Mouse (Mus musculus): ENCODE data around the gene Cdc42ep1. TPM values are rescaled to one million over a fixed set of nuclear protein-coding genes. Genes with fewer than 3 reads are reported as not detected.

Gene Cdc42ep1
- polyA plus RNA-seq (2015; fragmentation: Nextera tagmentation; extraction: Ambion mirVana): 15.9 and 17.5 TPM in 2 replicates

DNA sequence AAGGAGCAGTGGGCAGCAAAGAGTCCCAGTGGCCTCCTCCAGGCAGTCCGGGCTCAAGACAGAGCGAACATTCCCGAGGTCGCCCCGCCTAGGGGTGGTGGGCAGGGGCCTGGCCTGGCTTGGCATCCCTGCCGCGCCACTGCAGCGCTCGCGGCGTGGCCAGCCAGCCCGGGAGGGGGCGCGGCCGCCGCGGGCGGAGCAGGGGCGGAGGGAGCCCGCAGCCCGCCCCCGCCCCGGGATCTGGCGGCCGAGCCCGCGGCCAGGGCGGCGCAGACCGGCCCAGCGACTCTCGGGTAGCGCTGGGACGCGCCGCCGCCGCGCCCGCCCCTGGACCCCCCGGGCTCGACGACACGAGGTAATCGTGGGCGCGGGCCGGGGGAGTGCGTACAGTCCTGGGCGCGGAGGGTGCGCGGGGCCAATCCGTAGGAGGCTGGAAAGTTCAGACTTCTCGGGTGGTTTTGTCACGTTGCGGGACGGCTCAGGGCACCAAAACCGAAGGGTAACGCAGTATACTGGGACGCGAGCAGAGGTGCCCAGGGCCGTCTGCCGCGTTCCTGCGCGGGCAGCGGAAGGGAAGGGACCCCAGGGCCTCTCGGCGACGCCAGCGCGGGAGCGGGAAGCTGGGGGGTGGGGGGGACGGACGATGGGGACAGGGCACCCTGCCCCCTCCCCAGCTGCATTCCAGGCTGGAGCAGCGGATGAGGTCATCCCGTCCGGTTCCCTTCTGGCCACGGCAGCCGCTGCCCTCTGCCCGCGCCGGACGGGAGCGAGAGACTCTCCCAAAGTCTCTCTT, at the start of gene Cdc42ep1:
TSS of gene Cdc42ep1 (plus strand) at position 254 of the 793 bp plus-strand sequence.
- Histone ChIP-seq H3K27me3 (replicated peaks; ENCODE audit: control insufficient read depth, insufficient read depth, low read length) (peaks cover 20% of the 10 kb centered on the region), H3K4me3 (ENCODE audit: low read length) (peak within 1 kb of the TSS; percentile 45), H3K36me3 (ENCODE audit: control insufficient read depth, insufficient read depth, low read length) (no peaks in the 10 kb centered on the region), H3K9me3 (ENCODE audit: control insufficient read depth, low read length) (no peaks in the 10 kb centered on the region), H3K4me1 (ENCODE audit: control insufficient read depth, insufficient read depth, low read depth, low read length) (peaks cover 20% of the 10 kb centered on the region), H3K9ac (ENCODE audit: low read depth, low read length) (peak within 1 kb of the TSS; percentile 68), H3K27ac (ENCODE audit: low read depth, low read length) (peak within 1 kb of the TSS; percentile 75), H3K4me2 (ENCODE audit: low read length) (peak within 1 kb of the TSS; percentile 75)
- under 1% methylated on average over 67 of the region's 86 CpGs for WGBS
- peak; percentile 82 for ATAC-seq

GRCm38 (mm10) chr15:78796196-78797059, 46.0 kb upstream of the Cdc42ep1 start:
- peak; percentile 70; the same call in 1 of the 2 replicates for ATAC-seq
- WGBS: 40% methylated on average over 25 of the region's 25 CpGs

DNA sequence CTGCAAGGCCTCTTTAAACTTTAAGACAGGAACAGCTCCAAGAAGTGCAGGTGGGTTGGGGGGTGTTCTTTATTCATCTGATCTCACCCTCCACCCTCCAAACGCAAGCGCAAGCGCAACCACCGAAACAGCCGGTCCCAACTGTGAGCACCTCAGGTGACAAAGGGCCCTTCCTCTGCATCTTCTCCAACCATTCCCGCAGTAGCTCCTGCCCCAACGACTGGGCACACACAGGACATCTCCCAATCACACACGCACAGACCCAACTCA, 45.4 kb upstream of the Cdc42ep1 start:
- H3K36me3 ChIP-seq (ENCODE audit: control insufficient read depth, insufficient read depth, low read length): no peaks in the 10 kb centered on the region
- peaks cover 9% of the 10 kb centered on the region for H3K27me3 ChIP-seq (replicated peaks; ENCODE audit: control insufficient read depth, insufficient read depth, low read length)
- no peak overlapping the region for H3K4me3 ChIP-seq (ENCODE audit: low read length)
- H3K27ac ChIP-seq (ENCODE audit: low read depth, low read length): no peak overlapping the region
- H3K9ac ChIP-seq (ENCODE audit: low read depth, low read length): no peak overlapping the region
- no peak overlapping the region for H3K4me2 ChIP-seq (ENCODE audit: low read length)
- peaks cover 14% of the 10 kb centered on the region for H3K4me1 ChIP-seq (ENCODE audit: control insufficient read depth, insufficient read depth, low read depth, low read length)
- 84% methylated on average over 8 of the region's 8 CpGs for WGBS
- H3K9me3 ChIP-seq (ENCODE audit: control insufficient read depth, low read length): no peaks in the 10 kb centered on the region
- ATAC-seq: no peak

More at GRCm38 (mm10) chr15:78796196-78797059, 46.0 kb upstream of the Cdc42ep1 start:
- H3K9ac ChIP-seq (ENCODE audit: low read depth, low read length): no peak overlapping the region
- H3K4me3 ChIP-seq (ENCODE audit: low read length): no peak overlapping the region
- H3K9me3 ChIP-seq (ENCODE audit: control insufficient read depth, low read length): no peaks in the 10 kb centered on the region
- H3K36me3 ChIP-seq (ENCODE audit: control insufficient read depth, insufficient read depth, low read length): no peaks in the 10 kb centered on the region
- no peak overlapping the region for H3K4me2 ChIP-seq (ENCODE audit: low read length)
- H3K27me3 ChIP-seq (replicated peaks; ENCODE audit: control insufficient read depth, insufficient read depth, low read length): peaks cover 6% of the 10 kb centered on the region
- H3K27ac ChIP-seq (ENCODE audit: low read depth, low read length): no peak overlapping the region
- peaks cover 11% of the 10 kb centered on the region for H3K4me1 ChIP-seq (ENCODE audit: control insufficient read depth, insufficient read depth, low read depth, low read length)

- H3K4me2 ChIP-seq (ENCODE audit: low read length): peak overlapping the region; percentile 27; the same call in 1 of the 2 replicates
These were observed 43.4 kb upstream of the Cdc42ep1 start for GRCm38 (mm10) chr15:78799029-78799428.

DNA sequence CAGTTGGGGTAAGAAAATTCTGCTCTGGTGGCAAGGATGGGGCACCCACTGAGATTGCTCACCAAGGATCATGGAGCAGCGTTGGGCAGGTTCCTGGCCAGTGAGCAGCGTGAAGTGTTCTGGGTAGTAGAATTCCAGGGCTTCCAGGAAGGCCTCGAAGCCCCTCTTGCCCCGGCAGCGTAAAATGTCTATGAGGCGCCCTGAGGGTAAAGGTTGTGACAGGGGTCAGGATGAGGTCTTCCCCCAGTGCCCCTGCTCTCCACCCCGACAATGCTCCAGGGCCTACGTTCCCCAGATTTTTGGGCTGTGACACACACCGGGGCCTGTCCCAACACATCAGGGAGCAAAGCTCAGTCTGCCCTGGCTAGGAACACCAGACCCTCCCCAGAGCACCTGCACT, 40.9 kb upstream of the Cdc42ep1 start:
- Histone ChIP-seq H3K27me3 (replicated peaks; ENCODE audit: control insufficient read depth, insufficient read depth, low read length) (peaks cover 13% of the 10 kb centered on the region), H3K36me3 (ENCODE audit: control insufficient read depth, insufficient read depth, low read length) (no peaks in the 10 kb centered on the region), H3K4me3 (ENCODE audit: low read length) (no peak overlapping the region), H3K27ac (ENCODE audit: low read depth, low read length) (no peak overlapping the region), H3K4me2 (ENCODE audit: low read length) (peak overlapping the region; percentile 63; the same call in 1 of the 2 replicates), H3K4me1 (ENCODE audit: control insufficient read depth, insufficient read depth, low read depth, low read length) (peaks cover 18% of the 10 kb centered on the region), H3K9ac (ENCODE audit: low read depth, low read length) (no peak overlapping the region), H3K9me3 (ENCODE audit: control insufficient read depth, low read length) (no peaks in the 10 kb centered on the region)
- WGBS: 75% methylated on average over 8 of the region's 9 CpGs
- no peak for ATAC-seq

More at GRCm38 (mm10) chr15:78799029-78799428, 43.4 kb upstream of the Cdc42ep1 start:
- peak overlapping the region; percentile 35; the same call in 1 of the 2 replicates for H3K9ac ChIP-seq (ENCODE audit: low read depth, low read length)
- peaks cover 26% of the 10 kb centered on the region for H3K4me1 ChIP-seq (ENCODE audit: control insufficient read depth, insufficient read depth, low read depth, low read length)
- H3K9me3 ChIP-seq (ENCODE audit: control insufficient read depth, low read length): no peaks in the 10 kb centered on the region
- peaks cover 13% of the 10 kb centered on the region for H3K27me3 ChIP-seq (replicated peaks; ENCODE audit: control insufficient read depth, insufficient read depth, low read length)
- 30% methylated on average over 21 of the region's 21 CpGs for WGBS
- no peak overlapping the region for H3K4me3 ChIP-seq (ENCODE audit: low read length)
- ATAC-seq: peak; percentile 29; the same call in 1 of the 2 replicates
- no peaks in the 10 kb centered on the region for H3K36me3 ChIP-seq (ENCODE audit: control insufficient read depth, insufficient read depth, low read length)
- H3K27ac ChIP-seq (ENCODE audit: low read depth, low read length): peak overlapping the region; percentile 39; the same call in 1 of the 2 replicates

- WGBS: 4% methylated on average over 50 of the region's 67 CpGs
- peak overlapping the region; percentile 63 for H3K4me2 ChIP-seq (ENCODE audit: low read length)
- peak overlapping the region; percentile 55 for H3K4me3 ChIP-seq (ENCODE audit: low read length)
- no peak for ATAC-seq
- peak overlapping the region; percentile 67 for H3K9ac ChIP-seq (ENCODE audit: low read depth, low read length)
- H3K27me3 ChIP-seq (replicated peaks; ENCODE audit: control insufficient read depth, insufficient read depth, low read length): peaks cover 13% of the 10 kb centered on the region
- H3K36me3 ChIP-seq (ENCODE audit: control insufficient read depth, insufficient read depth, low read length): no peaks in the 10 kb centered on the region
- no peak overlapping the region for H3K27ac ChIP-seq (ENCODE audit: low read depth, low read length)
- peaks cover 18% of the 10 kb centered on the region for H3K4me1 ChIP-seq (ENCODE audit: control insufficient read depth, insufficient read depth, low read depth, low read length)
- H3K9me3 ChIP-seq (ENCODE audit: control insufficient read depth, low read length): no peaks in the 10 kb centered on the region
These were observed 40.3 kb upstream of the Cdc42ep1 start for GRCm38 (mm10) chr15:78801971-78802741.

GRCm38 (mm10) chr15:78802776-78803391, 39.5 kb upstream of the Cdc42ep1 start, which contains the start of gene Card10:
Card10 (minus strand) TSS chr15:78803042.
- H3K27ac ChIP-seq (ENCODE audit: low read depth, low read length): no peak within 1 kb of the TSS
- H3K4me2 ChIP-seq (ENCODE audit: low read length): peak within 1 kb of the TSS; percentile 63
- no peaks in the 10 kb centered on the region for H3K36me3 ChIP-seq (ENCODE audit: control insufficient read depth, insufficient read depth, low read length)
- H3K9ac ChIP-seq (ENCODE audit: low read depth, low read length): peak within 1 kb of the TSS; percentile 67
- under 1% methylated on average over 67 of the region's 70 CpGs for WGBS
- H3K9me3 ChIP-seq (ENCODE audit: control insufficient read depth, low read length): no peaks in the 10 kb centered on the region
- H3K4me1 ChIP-seq (ENCODE audit: control insufficient read depth, insufficient read depth, low read depth, low read length): peaks cover 18% of the 10 kb centered on the region
- H3K27me3 ChIP-seq (replicated peaks; ENCODE audit: control insufficient read depth, insufficient read depth, low read length): peaks cover 13% of the 10 kb centered on the region
- peak; percentile 49 for ATAC-seq
- peak within 1 kb of the TSS; percentile 55 for H3K4me3 ChIP-seq (ENCODE audit: low read length)

GRCm38 (mm10) chr15:78803499-78803900, 38.9 kb upstream of the Cdc42ep1 start:
- H3K4me1 ChIP-seq (ENCODE audit: control insufficient read depth, insufficient read depth, low read depth, low read length): peaks cover 18% of the 10 kb centered on the region
- no peaks in the 10 kb centered on the region for H3K36me3 ChIP-seq (ENCODE audit: control insufficient read depth, insufficient read depth, low read length)
- no peak overlapping the region for H3K4me2 ChIP-seq (ENCODE audit: low read length)
- no peak overlapping the region for H3K9ac ChIP-seq (ENCODE audit: low read depth, low read length)
- H3K9me3 ChIP-seq (ENCODE audit: control insufficient read depth, low read length): no peaks in the 10 kb centered on the region
- peaks cover 11% of the 10 kb centered on the region for H3K27me3 ChIP-seq (replicated peaks; ENCODE audit: control insufficient read depth, insufficient read depth, low read length)
- no peak overlapping the region for H3K4me3 ChIP-seq (ENCODE audit: low read length)
- peak; percentile 32 for ATAC-seq
- WGBS: 11% methylated on average over 8 of the region's 8 CpGs
- no peak overlapping the region for H3K27ac ChIP-seq (ENCODE audit: low read depth, low read length)
